Mouse (Mus musculus): ENCODE data around the gene Erc2.

DNA sequence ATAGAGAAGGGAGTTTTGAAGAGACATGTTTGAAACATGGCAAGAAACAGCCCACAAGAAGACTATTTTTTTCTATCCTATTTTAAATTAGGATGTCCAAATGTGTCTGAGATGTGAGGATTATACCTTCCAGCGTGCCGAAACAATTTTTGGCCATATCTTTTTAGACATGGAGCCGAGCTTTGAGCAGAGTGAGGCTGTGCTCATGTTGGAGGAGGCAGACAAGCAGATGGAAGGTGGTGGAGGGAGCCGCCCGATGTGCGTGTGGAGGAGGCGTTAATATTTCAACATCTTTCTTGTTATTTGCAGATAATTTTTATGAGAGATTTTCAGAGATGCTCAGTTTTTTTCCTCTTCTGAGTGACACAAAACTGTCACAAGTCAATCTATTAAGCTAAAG lies 50.5 kb downstream of the Erc2 start:
- TF ChIP-seq GATA1 (IDR thresholded peaks at IDR 0.05; ENCODE audit: borderline replicate concordance, low read length) (no peak), FLI1 (IDR thresholded peaks at IDR 0.05; ENCODE audit: low read length) (no peak)
